Mouse (Mus musculus): ENCODE measurements around the gene Sec24b. TPM values are rescaled to one million over a fixed set of nuclear protein-coding genes. Genes with fewer than 3 reads are reported as not detected.

Gene Sec24b
- total RNA-seq, 2 experiments from 2014 or later, result 33.4 to 34.8 TPM

DNA sequence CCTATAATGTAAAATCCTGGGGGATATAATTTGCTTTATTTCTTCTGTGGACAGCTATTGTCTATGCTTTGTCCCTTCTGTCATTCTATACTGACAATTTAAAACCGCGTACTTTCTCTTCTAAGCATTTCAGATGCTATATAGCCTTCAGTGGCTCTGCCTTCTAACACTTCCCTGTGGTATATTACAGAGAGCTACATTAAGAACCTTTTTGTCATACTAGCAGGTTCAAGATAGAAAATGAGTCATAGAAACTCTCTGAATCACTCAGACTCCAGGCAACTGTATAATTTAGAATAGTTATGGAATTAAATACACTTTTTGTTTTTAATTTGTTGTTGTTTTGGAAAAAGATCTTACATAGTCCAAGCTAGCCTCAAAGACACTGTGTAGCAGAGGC lies 120.6 kb downstream of the Sec24b start:
- no peak for DNase-seq
- intact Hi-C loops (cut with DNase I), result no loop called here

DNA sequence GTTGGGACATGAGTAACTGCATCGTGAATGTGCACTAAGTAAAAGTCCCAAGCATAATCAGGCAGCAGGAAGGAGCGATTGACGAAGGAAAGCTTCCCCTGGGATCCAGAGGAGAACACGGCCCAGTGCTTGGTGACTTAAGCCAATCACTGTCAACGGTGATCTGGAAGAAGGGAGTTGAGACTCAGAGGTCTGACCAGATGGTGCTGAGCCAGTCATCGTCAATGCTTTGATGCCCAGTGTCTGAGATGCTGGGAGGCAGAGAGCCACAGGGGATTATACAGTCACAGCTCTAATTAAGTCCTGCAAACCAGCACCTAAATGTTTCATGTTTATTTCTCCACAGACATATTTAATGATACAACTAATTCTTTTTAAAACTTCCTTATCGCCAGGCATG lies 122.3 kb downstream of the Sec24b start:
- intact Hi-C loops (cut with DNase I), result no loop called here
- no peak for DNase-seq

DNA sequence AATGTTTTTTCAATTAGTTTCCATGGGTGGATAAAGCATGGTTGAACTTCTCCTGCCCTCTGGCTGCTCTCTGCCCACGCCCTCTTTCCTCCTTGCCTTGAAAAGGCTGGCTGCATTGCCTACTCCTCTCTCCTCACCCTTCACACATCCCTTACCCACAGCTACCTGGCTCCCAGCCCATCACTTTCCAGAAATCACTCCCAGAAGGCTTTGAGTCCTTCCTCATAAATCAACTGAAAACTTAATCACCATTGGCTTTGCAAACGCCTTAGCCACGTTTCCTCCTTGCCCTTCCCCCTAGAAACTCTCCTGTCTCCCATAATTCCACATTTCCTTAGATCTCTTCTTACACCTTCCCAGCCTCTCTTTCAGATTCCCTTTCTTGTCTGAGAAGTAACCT lies 123.5 kb downstream of the Sec24b start:
- intact Hi-C loops (cut with DNase I), result no loop called here
- no peak for DNase-seq

DNA sequence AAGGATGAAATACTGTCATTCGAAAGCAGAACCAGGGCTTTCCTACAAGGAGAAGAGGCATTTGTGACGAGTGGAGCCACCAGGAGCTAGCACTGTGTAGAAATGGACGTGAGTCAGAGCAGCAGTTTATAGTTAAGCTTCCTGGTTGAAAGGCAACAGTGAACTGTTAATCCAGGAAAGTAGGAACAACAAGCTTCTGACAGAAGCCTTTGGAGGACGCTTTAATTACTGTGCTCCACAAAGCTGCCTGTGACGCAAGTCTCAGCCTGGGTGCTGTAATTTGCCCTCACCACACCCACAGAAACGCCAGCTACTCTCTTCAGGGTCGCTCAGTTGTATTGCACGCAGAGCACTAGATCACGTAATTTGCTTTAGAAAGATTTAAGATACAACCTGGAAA lies 124.8 kb downstream of the Sec24b start:
- DNase-seq, result no peak
- intact Hi-C loops (cut with DNase I), result no loop called here

Other genes starting within 250 kb of the Sec24b start
- gene Rrh, start 239.0 kb downstream of the Sec24b start, total RNA-seq (2021), result not detected
- gene Gar1, start 230.2 kb downstream of the Sec24b start, total RNA-seq (2021), result 10 to 100 TPM; 11.2 to 18.3 TPM
- 1 to 10 TPM in 1 of 2 experiments, under 1 TPM in 1; 0.61 to 1.3 TPM for gene Cfi, start 225.7 kb downstream of the Sec24b start, total RNA-seq (2021)
- gene Pla2g12a, start 182.9 kb downstream of the Sec24b start, total RNA-seq (2021), result 10 to 100 TPM; 25.1 to 30.6 TPM
- gene Casp6, start 160.1 kb downstream of the Sec24b start, total RNA-seq (2021), result 10 to 100 TPM; 16.2 to 20.0 TPM
- 1 to 10 TPM; 2.2 to 2.6 TPM for gene Mcub, start 91.3 kb downstream of the Sec24b start, total RNA-seq (2021)
- under 1 TPM; 0.67 to 0.68 TPM for gene Col25a1, start 69.9 kb upstream of the Sec24b start, total RNA-seq (2021)

All from heart, postnatal 14 days (tissue).